Mouse (Mus musculus) C2C12 (cell line): Measurements from ENCODE around the gene Gm28038. TPM values are rescaled to one million over a fixed set of nuclear protein-coding genes. Genes with fewer than 3 reads are reported as not detected.

Source experiments
- H3K27me3 ChIP-seq: one replicate; pipeline ENCODE4 v1.6.1; 2011; ENCODE audit not compliant: control insufficient read depth, insufficient read depth, insufficient read length
- H3K36me3 ChIP-seq: one replicate; pipeline ENCODE4 v1.6.1; 2011; ENCODE audit not compliant: control insufficient read depth, insufficient read depth
- H3K4me3 ChIP-seq: one replicate; pipeline ENCODE4 v1.5.1; 2011; ENCODE audit warnings: mild to moderate bottlenecking, control low read depth; ENCODE audit not compliant: poor library complexity, insufficient read depth, severe bottlenecking
- H3K79me2 ChIP-seq: one replicate; pipeline ENCODE4 v1.6.1; 2011; ENCODE audit not compliant: control insufficient read depth, insufficient read depth
- H3K79me3 ChIP-seq: one replicate; pipeline ENCODE4 v1.6.1; 2011; ENCODE audit warnings: low read depth, control low read depth
- H3ac ChIP-seq: one replicate; pipeline ENCODE3; 2011; ENCODE audit warnings: low read depth; ENCODE audit not compliant: control insufficient read depth, insufficient read length
- CEBPB ChIP-seq: IDR thresholded peaks from one replicate; pipeline ENCODE4 v1.6.1; 2011; ENCODE audit warnings: low read depth, mild to moderate bottlenecking, control low read depth, moderate library complexity
- CTCF ChIP-seq: IDR thresholded peaks from one replicate; pipeline ENCODE4 v1.5.1; 2011; ENCODE audit not compliant: control insufficient read depth, insufficient read depth, insufficient read length
- FOSL1 ChIP-seq: IDR thresholded peaks from one replicate; pipeline ENCODE4 v1.8.0; 2011; ENCODE audit warnings: mild to moderate bottlenecking, low read length; ENCODE audit not compliant: poor library complexity, insufficient read depth, severe bottlenecking
- MAX ChIP-seq: IDR thresholded peaks from one replicate; pipeline ENCODE4 v1.6.1; 2011; ENCODE audit warnings: mild to moderate bottlenecking, control low read depth
- MYOD1 ChIP-seq: IDR thresholded peaks from one replicate; pipeline ENCODE4 v1.6.1; 2011; ENCODE audit warnings: low read depth; ENCODE audit not compliant: control insufficient read depth, insufficient read length
- MYOG ChIP-seq: IDR thresholded peaks from one replicate; pipeline ENCODE4 v1.6.1; 2011; ENCODE audit not compliant: control insufficient read depth, insufficient read length; ENCODE audit errors: extremely low read depth
- USF1 ChIP-seq: IDR thresholded peaks from one replicate; pipeline ENCODE4 v1.6.1; 2011; ENCODE audit warnings: low read depth, mild to moderate bottlenecking, control low read depth, moderate library complexity
- polyA plus RNA-seq: library from polyadenylated mRNA; unstranded; fragments of >200 nt; fragmentation: generic; extraction: Trizol; gene quantifications from one replicate; pipeline ENCODE4 v1.2.1, GENCODE M21; 2012; ENCODE audit warnings: missing spikeins

Gene Gm28038
- polyA plus RNA-seq, 1 experiment, result 0.16 TPM

DNA sequence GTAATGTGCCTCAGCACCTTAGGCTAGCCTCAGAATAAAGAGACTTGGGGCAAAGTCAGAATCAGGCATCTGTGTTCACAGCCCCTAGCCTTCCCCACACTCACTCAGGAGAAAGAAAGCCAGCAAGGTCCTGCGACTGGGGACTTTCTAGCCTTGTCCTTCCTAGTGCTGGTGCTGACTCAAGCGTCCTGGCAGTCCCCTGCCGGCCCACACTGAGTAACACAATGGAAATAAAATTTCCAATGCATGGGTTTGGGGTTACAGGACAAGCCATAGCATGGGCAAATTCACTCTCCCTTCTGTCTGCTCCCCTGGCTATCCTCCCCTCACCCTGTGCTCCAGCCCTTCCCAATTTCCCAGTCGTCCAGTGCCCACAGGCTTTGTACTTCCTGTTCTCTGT is 12.5 kb upstream of the Gm28038 start:
- TF ChIP-seq MYOG (no peak), MYOD1 (no peak), USF1 (no peak), CTCF (no peak), MAX (no peak), FOSL1 (no peak), CEBPB (no peak)
- Histone ChIP-seq H3K79me2 (peaks cover 2% of the 10 kb centered on the region), H3K27me3 (no peaks in the 10 kb centered on the region), H3K79me3 (no peaks in the 10 kb centered on the region), H3K4me3 (no peak overlapping the region), H3ac (no peak overlapping the region), H3K36me3 (peaks cover 19% of the 10 kb centered on the region)

GRCm38 (mm10) chr2:30269241-30269990 is 11.4 kb upstream of the Gm28038 start:
- no peaks in the 10 kb centered on the region for H3K79me3 ChIP-seq
- H3K79me2 ChIP-seq, result no peaks in the 10 kb centered on the region
- TF ChIP-seq CTCF, result no peak
- no peak for TF ChIP-seq MAX
- no peak for TF ChIP-seq MYOD1
- no peak for TF ChIP-seq CEBPB
- no peak for TF ChIP-seq FOSL1
- TF ChIP-seq MYOG, result no peak
- TF ChIP-seq USF1, result no peak
- no peaks in the 10 kb centered on the region for H3K27me3 ChIP-seq
- peaks cover 8% of the 10 kb centered on the region for H3K36me3 ChIP-seq
- no peak overlapping the region for H3K4me3 ChIP-seq
- no peak overlapping the region for H3ac ChIP-seq

DNA sequence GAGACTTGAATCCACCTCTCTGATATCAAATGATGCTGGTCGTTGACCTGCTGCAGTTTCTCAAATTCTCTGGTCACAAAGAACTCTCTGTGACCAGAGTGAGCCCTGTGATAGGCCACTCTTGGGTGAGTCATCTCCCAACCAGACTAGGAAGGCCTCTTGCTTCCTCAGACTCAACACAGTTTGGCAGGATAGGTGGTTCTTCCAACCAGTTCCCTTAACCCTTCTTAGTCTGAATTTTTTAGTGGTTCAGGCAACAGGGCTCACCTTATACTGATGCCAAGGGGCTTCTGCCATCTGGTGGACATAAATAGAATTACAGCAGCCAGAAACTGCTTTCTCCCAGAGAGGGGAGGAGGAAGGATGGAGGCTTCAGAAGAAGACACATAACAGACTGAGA is 10.7 kb upstream of the Gm28038 start:
- Histone ChIP-seq H3K79me3 (no peaks in the 10 kb centered on the region), H3K36me3 (peaks cover 1% of the 10 kb centered on the region), H3K27me3 (no peaks in the 10 kb centered on the region), H3K4me3 (no peak overlapping the region), H3ac (no peak overlapping the region), H3K79me2 (no peaks in the 10 kb centered on the region)
- TF ChIP-seq MYOD1, result no peak
- TF ChIP-seq USF1, result no peak
- TF ChIP-seq MAX, result no peak
- TF ChIP-seq CTCF, result peak; percentile 29

- no peaks in the 10 kb centered on the region for H3K27me3 ChIP-seq
- peaks cover 28% of the 10 kb centered on the region for H3K79me2 ChIP-seq
- H3K36me3 ChIP-seq, result no peaks in the 10 kb centered on the region
- H3K79me3 ChIP-seq, result peaks cover 11% of the 10 kb centered on the region
- TF ChIP-seq FOSL1 (no peak), MAX (no peak), USF1 (no peak), CTCF (no peak), MYOD1 (no peak), CEBPB (no peak), MYOG (no peak)
- no peak overlapping the region for H3ac ChIP-seq
- H3K4me3 ChIP-seq, result no peak overlapping the region
Observed at GRCm38 (mm10) chr2:30281651-30282050, 808 bp downstream of the Gm28038 start.

- Histone ChIP-seq H3K4me3 (no peak overlapping the region), H3K36me3 (no peaks in the 10 kb centered on the region), H3K79me2 (peaks cover 43% of the 10 kb centered on the region), H3K79me3 (peaks cover 27% of the 10 kb centered on the region), H3ac (no peak overlapping the region), H3K27me3 (no peaks in the 10 kb centered on the region)
- TF ChIP-seq MYOD1 (no peak), FOSL1 (no peak), MYOG (no peak), MAX (no peak), USF1 (no peak), CEBPB (no peak), CTCF (no peak)
Observed at GRCm38 (mm10) chr2:30283193-30283592, 2.4 kb downstream of the Gm28038 start.

GRCm38 (mm10) chr2:30285004-30285403 is 4.2 kb downstream of the Gm28038 start:
- Histone ChIP-seq H3K4me3 (peak overlapping the region; percentile 94), H3ac (no peak overlapping the region), H3K79me3 (peaks cover 41% of the 10 kb centered on the region), H3K36me3 (peaks cover 12% of the 10 kb centered on the region), H3K79me2 (peaks cover 61% of the 10 kb centered on the region), H3K27me3 (no peaks in the 10 kb centered on the region)
- TF ChIP-seq MAX (no peak), MYOG (no peak), CTCF (no peak), USF1 (no peak), MYOD1 (no peak), FOSL1 (no peak), CEBPB (no peak)
